Mouse (Mus musculus) liver, adult 2 months (tissue): ENCODE measurements at regions not wholly inside any gene's neighbourhood (a gene's known extent, or its start where the extent isn't known, plus 50 kb on each side); places are given as distances from the start of the nearest gene placed in this dataset.

Experiments
- DNase-seq: peaks from one replicate; pipeline ENCODE4 v3.0.0-alpha.2; 2011; ENCODE audit warnings: low read depth, low spot score; ENCODE audit errors: extremely low read depth
- H3K27ac ChIP-seq: fragments of 200-500 bp; replicated peaks from 2 replicates; pipeline ENCODE4 v1.5.1; 2012; ENCODE audit warnings: low read depth, mild to moderate bottlenecking, control low read depth, inconsistent platforms, low read length; ENCODE audit not compliant: insufficient read depth
- H3K27me3 ChIP-seq: fragments of 200-500 bp; 2 replicates; pipeline ENCODE4 v1.6.1; 2012; ENCODE audit warnings: mild to moderate bottlenecking, moderate library complexity, low read length, inconsistent platforms; ENCODE audit not compliant: control insufficient read depth, insufficient read depth
- H3K36me3 ChIP-seq: fragments of 200-500 bp; 2 replicates; pipeline ENCODE4 v1.6.1; 2012; ENCODE audit warnings: low read length, inconsistent platforms; ENCODE audit not compliant: control insufficient read depth, insufficient read depth
- H3K4me1 ChIP-seq: fragments of 200-500 bp; 2 replicates; pipeline ENCODE4 v1.6.1; 2011; ENCODE audit warnings: low read length; ENCODE audit not compliant: control insufficient read depth, insufficient read depth
- H3K4me3 ChIP-seq: fragments of 200-500 bp; 2 replicates; pipeline ENCODE4 v1.5.1; 2011; ENCODE audit warnings: low read depth, mild to moderate bottlenecking, control low read depth, low read length, moderate library complexity; ENCODE audit not compliant: insufficient read depth
- H3K79me2 ChIP-seq: fragments of 200-500 bp; 2 replicates; pipeline ENCODE4 v1.6.1; 2012; ENCODE audit warnings: inconsistent platforms, mild to moderate bottlenecking, low read length, moderate library complexity; ENCODE audit not compliant: control insufficient read depth, insufficient read depth
- H3K9ac ChIP-seq: fragments of 200-500 bp; 2 replicates; pipeline ENCODE4 v1.6.1; 2012; ENCODE audit warnings: low read depth, mild to moderate bottlenecking, control low read depth, inconsistent platforms, low read length
- CTCF ChIP-seq: fragments of 200-500 bp; IDR thresholded peaks from 2 replicates; pipeline ENCODE4 v1.5.1; 2011; ENCODE audit warnings: low read depth, low read length, control low read depth
- POLR2A ChIP-seq: fragments of 200-500 bp; IDR thresholded peaks from 2 replicates; pipeline ENCODE4 v1.6.1; 2011; ENCODE audit warnings: low read length, control low read depth; ENCODE audit not compliant: insufficient read depth; ENCODE audit errors: extremely low read depth
- WGBS: fragments of 180-500 bp; shearing (Covaris S2); methylation state at CpG from one replicate; pipeline ENCODE4 v1.1.7; 2018; 5-methylcytosine and 5-hydroxymethylcytosine counted together

GRCm38 (mm10) chr16:79590891-79591290 is 500.0 kb upstream of the Tmprss15 start:
- DNase-seq: no peak
- H3K4me3 ChIP-seq: no peak overlapping the region
- H3K36me3 ChIP-seq: no peaks in the 10 kb centered on the region
- no peak overlapping the region for H3K9ac ChIP-seq
- H3K79me2 ChIP-seq: no peaks in the 10 kb centered on the region
- 57% methylated on average over 3 of the region's 3 CpGs for WGBS
- no peaks in the 10 kb centered on the region for H3K4me1 ChIP-seq
- H3K27ac ChIP-seq: no peak overlapping the region
- TF ChIP-seq CTCF (no peak), POLR2A (no peak)
- H3K27me3 ChIP-seq: no peaks in the 10 kb centered on the region

- TF ChIP-seq POLR2A: no peak
- no peak for TF ChIP-seq CTCF
- Histone ChIP-seq H3K9ac (no peak overlapping the region), H3K79me2 (no peaks in the 10 kb centered on the region)
Measured at GRCm38 (mm10) chr16:79585745-79586144, 494.8 kb upstream of the Tmprss15 start.

GRCm38 (mm10) chr16:79570867-79571266 is 480.0 kb upstream of the Tmprss15 start:
- Histone ChIP-seq H3K36me3 (no peaks in the 10 kb centered on the region), H3K27me3 (no peaks in the 10 kb centered on the region), H3K4me3 (no peak overlapping the region), H3K4me1 (no peaks in the 10 kb centered on the region), H3K27ac (no peak overlapping the region), H3K9ac (no peak overlapping the region), H3K79me2 (no peaks in the 10 kb centered on the region)
- TF ChIP-seq CTCF (no peak), POLR2A (no peak)
- WGBS: 72% methylated on average over 2 of the region's 2 CpGs
- no peak for DNase-seq

More at GRCm38 (mm10) chr16:79585745-79586144, 494.8 kb upstream of the Tmprss15 start:
- Histone ChIP-seq H3K27me3 (no peaks in the 10 kb centered on the region), H3K4me3 (no peak overlapping the region), H3K36me3 (no peaks in the 10 kb centered on the region), H3K27ac (no peak overlapping the region), H3K4me1 (no peaks in the 10 kb centered on the region)
- no peak for DNase-seq

GRCm38 (mm10) chr16:79534370-79534769 is 443.5 kb upstream of the Tmprss15 start:
- H3K9ac ChIP-seq: no peak overlapping the region
- no peak overlapping the region for H3K4me3 ChIP-seq
- no peaks in the 10 kb centered on the region for H3K36me3 ChIP-seq
- H3K4me1 ChIP-seq: no peaks in the 10 kb centered on the region
- TF ChIP-seq CTCF: no peak
- TF ChIP-seq POLR2A: no peak
- no peak for DNase-seq
- H3K79me2 ChIP-seq: no peaks in the 10 kb centered on the region
- 63% methylated on average over 2 of the region's 2 CpGs for WGBS
- H3K27me3 ChIP-seq: no peaks in the 10 kb centered on the region
- H3K27ac ChIP-seq: no peak overlapping the region

- no peak overlapping the region for H3K4me3 ChIP-seq
- no peaks in the 10 kb centered on the region for H3K27me3 ChIP-seq
- WGBS: 67% methylated on average over 3 of the region's 3 CpGs
- no peak for DNase-seq
- H3K36me3 ChIP-seq: no peaks in the 10 kb centered on the region
- H3K27ac ChIP-seq: no peak overlapping the region
- H3K9ac ChIP-seq: no peak overlapping the region
- no peaks in the 10 kb centered on the region for H3K79me2 ChIP-seq
- TF ChIP-seq CTCF (no peak), POLR2A (no peak)
- no peaks in the 10 kb centered on the region for H3K4me1 ChIP-seq
Measured at GRCm38 (mm10) chr16:79492493-79492892, 401.6 kb upstream of the Tmprss15 start.

- H3K27ac ChIP-seq: no peak overlapping the region
- 77% methylated on average over 2 of the region's 2 CpGs for WGBS
- no peaks in the 10 kb centered on the region for H3K27me3 ChIP-seq
- no peaks in the 10 kb centered on the region for H3K36me3 ChIP-seq
- H3K79me2 ChIP-seq: no peaks in the 10 kb centered on the region
- no peaks in the 10 kb centered on the region for H3K4me1 ChIP-seq
- H3K4me3 ChIP-seq: no peak overlapping the region
- no peak overlapping the region for H3K9ac ChIP-seq
- no peak for DNase-seq
- TF ChIP-seq POLR2A: no peak
- no peak for TF ChIP-seq CTCF
Measured at GRCm38 (mm10) chr16:79450871-79451270, 360.0 kb upstream of the Tmprss15 start.
